Mouse (Mus musculus) E14TG2a.4 (cell line): ENCODE data around the gene Pdcd5.

ENCODE experiments used
- CTCF ChIP-seq: conservative IDR thresholded peaks from 2 replicates; pipeline ENCODE4 v1.5.1; 2014; ENCODE audit warnings: low read length
- POU5F1 ChIP-seq: IDR thresholded peaks from 2 replicates; pipeline ENCODE4 v1.6.1; 2014; ENCODE audit warnings: low read length, borderline replicate concordance

DNA sequence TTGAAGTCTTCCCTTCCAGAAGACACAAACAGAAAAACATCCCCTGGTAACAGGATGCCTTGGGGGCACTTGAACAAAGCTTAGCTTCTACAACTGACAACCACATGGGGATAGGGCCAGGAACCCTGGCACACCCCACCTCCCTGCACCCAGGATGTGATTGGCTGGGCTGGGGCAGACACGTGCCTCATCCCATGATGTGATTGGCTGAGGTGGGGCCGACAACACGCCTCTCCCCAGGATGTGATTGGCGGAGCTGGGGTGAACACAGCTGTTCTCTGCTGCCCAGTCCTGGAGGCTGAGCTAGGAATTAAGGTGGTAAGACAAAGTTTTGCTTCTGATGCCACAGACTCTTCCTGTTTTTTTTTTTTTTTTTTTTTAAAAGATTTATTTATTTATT, 31.7 kb upstream of the Pdcd5 start:
- TF ChIP-seq CTCF (no peak), POU5F1 (no peak)
